Mouse (Mus musculus): ENCODE results near the gene Naaladl2. TPM values are rescaled to one million over a fixed set of nuclear protein-coding genes. Genes with fewer than 3 reads are reported as not detected.

The Naaladl2 gene
- polyA plus RNA-seq, 1 experiment from 2014 or later: 3.3 TPM

DNA sequence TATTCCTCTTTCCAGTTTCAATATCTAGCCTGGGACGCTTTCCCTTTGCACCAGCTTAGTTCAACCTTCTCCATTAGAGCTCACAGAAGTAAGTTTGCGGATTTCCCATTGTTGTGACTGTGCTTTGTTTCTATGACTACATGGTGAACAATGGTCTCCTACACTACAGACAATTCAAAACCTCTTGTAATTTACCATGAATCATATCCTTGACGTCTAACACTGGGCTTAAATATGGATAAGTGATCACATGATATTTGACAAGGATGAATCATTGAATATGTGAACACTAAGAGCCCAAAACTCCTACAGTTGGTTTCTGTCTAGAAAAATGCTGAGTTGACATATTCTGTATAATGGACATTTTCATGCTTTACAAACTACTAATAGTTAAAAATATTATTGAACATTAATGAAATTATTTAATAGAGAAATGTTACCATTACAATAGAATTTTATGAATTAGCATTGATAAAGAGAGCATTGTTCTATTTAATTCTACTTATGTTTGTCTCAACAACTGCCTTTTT, 539.2 kb downstream of the Naaladl2 start:
- no peak overlapping the region for H3K9ac ChIP-seq (ENCODE audit: low read depth, low read length)

DNA sequence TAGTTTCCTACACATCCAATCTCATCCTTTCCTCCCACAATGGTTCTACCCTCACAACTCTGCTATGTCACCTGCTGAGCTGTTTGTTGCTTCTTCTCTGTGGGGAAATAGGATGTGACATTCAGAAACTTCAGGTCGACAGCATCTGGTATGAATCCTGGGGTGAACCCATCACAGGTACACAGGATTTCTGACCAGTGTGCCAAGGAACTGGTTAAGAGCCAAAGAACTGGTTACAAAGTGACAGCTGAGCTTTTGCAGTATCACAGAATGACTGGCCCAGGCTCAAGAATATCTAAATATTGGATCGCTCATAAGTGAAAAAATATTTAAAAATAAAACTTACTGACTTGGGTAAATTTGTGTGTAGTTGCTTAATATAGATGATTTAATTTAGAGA, 548.6 kb downstream of the Naaladl2 start:
- no peak overlapping the region for H3K27ac ChIP-seq (replicated peaks; ENCODE audit: low read depth, low read length)
- H3K4me1 ChIP-seq (ENCODE audit: control insufficient read depth, insufficient read depth, low read length): no peaks in the 10 kb centered on the region
- WGBS: 61% methylated on average over 2 of the region's 2 CpGs
- no peak for ATAC-seq (ENCODE audit: low read depth)
- H3K4me3 ChIP-seq (ENCODE audit: low read depth, low read length): no peak overlapping the region
- DNase-seq (ENCODE audit: low spot score): no peak
- H3K9me3 ChIP-seq (ENCODE audit: control insufficient read depth, low read length): no peaks in the 10 kb centered on the region
- H3K4me2 ChIP-seq (ENCODE audit: low read depth, low read length): no peak overlapping the region
- H3K36me3 ChIP-seq (ENCODE audit: control insufficient read depth, insufficient read depth, low read length): no peaks in the 10 kb centered on the region
- H3K27me3 ChIP-seq (replicated peaks; ENCODE audit: control insufficient read depth, insufficient read depth, low read length): no peaks in the 10 kb centered on the region
- H3K9ac ChIP-seq (ENCODE audit: low read depth, low read length): no peak overlapping the region

More for the DNA sequence above, 539.2 kb downstream of the Naaladl2 start:
- Histone ChIP-seq H3K4me3 (ENCODE audit: low read depth, low read length) (no peak overlapping the region), H3K36me3 (ENCODE audit: control insufficient read depth, insufficient read depth, low read length) (no peaks in the 10 kb centered on the region), H3K27me3 (replicated peaks; ENCODE audit: control insufficient read depth, insufficient read depth, low read length) (no peaks in the 10 kb centered on the region), H3K4me2 (ENCODE audit: low read depth, low read length) (no peak overlapping the region), H3K27ac (replicated peaks; ENCODE audit: low read depth, low read length) (no peak overlapping the region), H3K9me3 (ENCODE audit: control insufficient read depth, low read length) (no peaks in the 10 kb centered on the region), H3K4me1 (ENCODE audit: control insufficient read depth, insufficient read depth, low read length) (no peaks in the 10 kb centered on the region)
- DNase-seq (ENCODE audit: low spot score) (no peak), ATAC-seq (ENCODE audit: low read depth) (no peak)
- 76% methylated on average over 3 of the region's 3 CpGs for WGBS

DNA sequence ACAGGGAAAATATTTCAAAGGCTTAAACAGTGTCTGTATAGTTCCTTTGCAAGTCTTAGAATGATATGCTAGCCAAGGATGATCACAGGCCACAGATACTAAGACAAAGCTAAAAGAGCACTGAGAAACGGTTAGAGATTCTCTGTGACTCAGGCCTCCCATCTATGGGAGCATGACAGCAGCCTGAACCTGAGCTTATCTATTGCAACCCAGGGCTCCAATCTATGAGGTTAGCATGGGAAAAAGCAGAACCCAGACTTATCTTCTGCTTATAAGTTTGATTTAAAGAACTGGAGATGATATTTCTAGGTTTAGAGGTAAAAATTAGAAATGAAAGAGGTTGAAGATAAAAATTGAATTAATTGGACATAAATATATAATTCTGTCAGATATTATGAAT, 587.4 kb downstream of the Naaladl2 start:
- Histone ChIP-seq H3K4me3 (ENCODE audit: low read depth, low read length) (no peak overlapping the region), H3K36me3 (ENCODE audit: control insufficient read depth, insufficient read depth, low read length) (no peaks in the 10 kb centered on the region), H3K27ac (replicated peaks; ENCODE audit: low read depth, low read length) (no peak overlapping the region), H3K9ac (ENCODE audit: low read depth, low read length) (no peak overlapping the region), H3K4me2 (ENCODE audit: low read depth, low read length) (no peak overlapping the region), H3K9me3 (ENCODE audit: control insufficient read depth, low read length) (no peaks in the 10 kb centered on the region), H3K27me3 (replicated peaks; ENCODE audit: control insufficient read depth, insufficient read depth, low read length) (no peaks in the 10 kb centered on the region), H3K4me1 (ENCODE audit: control insufficient read depth, insufficient read depth, low read length) (no peaks in the 10 kb centered on the region)
- WGBS: 77% methylated on average over 1 of the region's 1 CpGs
- DNase-seq (ENCODE audit: low spot score) (no peak), ATAC-seq (ENCODE audit: low read depth) (no peak)

DNA sequence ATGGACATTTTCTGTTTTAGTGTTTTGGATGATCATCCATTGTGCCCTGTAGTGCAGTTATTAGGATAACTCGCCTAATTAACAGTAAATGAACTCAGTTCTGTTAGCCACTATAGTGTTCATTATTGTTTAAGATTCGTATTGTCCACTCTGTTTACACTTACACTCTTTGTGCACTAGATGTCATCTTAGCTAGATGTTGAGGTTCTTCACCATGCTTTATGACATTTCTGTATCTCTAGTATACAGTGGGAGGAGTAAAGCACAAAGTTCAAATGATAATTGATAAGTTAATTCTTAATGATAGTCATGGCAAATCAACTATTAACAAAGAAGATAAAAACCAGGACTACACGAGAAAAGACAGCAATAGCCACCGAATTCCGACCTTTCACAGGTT, 590.4 kb downstream of the Naaladl2 start:
- H3K27ac ChIP-seq (replicated peaks; ENCODE audit: low read depth, low read length): no peak overlapping the region
- WGBS: 79% methylated on average over 5 of the region's 5 CpGs
- no peak overlapping the region for H3K9ac ChIP-seq (ENCODE audit: low read depth, low read length)
- H3K36me3 ChIP-seq (ENCODE audit: control insufficient read depth, insufficient read depth, low read length): no peaks in the 10 kb centered on the region
- no peaks in the 10 kb centered on the region for H3K27me3 ChIP-seq (replicated peaks; ENCODE audit: control insufficient read depth, insufficient read depth, low read length)
- ATAC-seq (ENCODE audit: low read depth) (no peak), DNase-seq (ENCODE audit: low spot score) (no peak)
- no peak overlapping the region for H3K4me2 ChIP-seq (ENCODE audit: low read depth, low read length)
- H3K4me3 ChIP-seq (ENCODE audit: low read depth, low read length): no peak overlapping the region
- H3K4me1 ChIP-seq (ENCODE audit: control insufficient read depth, insufficient read depth, low read length): no peaks in the 10 kb centered on the region
- no peaks in the 10 kb centered on the region for H3K9me3 ChIP-seq (ENCODE audit: control insufficient read depth, low read length)

DNA sequence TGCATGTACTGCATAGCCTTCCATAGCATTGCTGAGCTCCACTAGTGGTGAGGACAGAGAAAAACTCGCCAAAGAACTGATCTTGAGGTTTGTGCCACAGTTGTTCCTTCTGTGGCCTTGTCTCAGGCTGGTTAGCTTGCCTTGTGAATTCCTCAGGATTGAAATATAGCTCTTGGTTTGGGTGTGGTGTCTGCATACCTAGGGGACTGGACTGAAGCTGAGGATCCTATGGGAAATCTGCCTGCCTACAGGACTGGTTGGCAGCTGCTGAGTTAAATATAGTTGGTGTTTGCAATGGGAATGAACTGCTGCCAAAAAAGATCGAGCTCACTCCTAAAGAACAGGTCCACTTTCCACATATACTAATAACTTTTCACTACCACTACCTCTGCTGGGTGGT, 591.4 kb downstream of the Naaladl2 start:
- no peak for ATAC-seq (ENCODE audit: low read depth)
- no peak overlapping the region for H3K4me3 ChIP-seq (ENCODE audit: low read depth, low read length)
- no peak overlapping the region for H3K27ac ChIP-seq (replicated peaks; ENCODE audit: low read depth, low read length)
- H3K9me3 ChIP-seq (ENCODE audit: control insufficient read depth, low read length): no peaks in the 10 kb centered on the region
- H3K9ac ChIP-seq (ENCODE audit: low read depth, low read length): no peak overlapping the region
- no peaks in the 10 kb centered on the region for H3K27me3 ChIP-seq (replicated peaks; ENCODE audit: control insufficient read depth, insufficient read depth, low read length)
- H3K36me3 ChIP-seq (ENCODE audit: control insufficient read depth, insufficient read depth, low read length): no peaks in the 10 kb centered on the region
- 68% methylated on average over 2 of the region's 2 CpGs for WGBS
- H3K4me2 ChIP-seq (ENCODE audit: low read depth, low read length): no peak overlapping the region
- peak; percentile 24 for DNase-seq (ENCODE audit: low spot score)
- H3K4me1 ChIP-seq (ENCODE audit: control insufficient read depth, insufficient read depth, low read length): no peaks in the 10 kb centered on the region

DNA sequence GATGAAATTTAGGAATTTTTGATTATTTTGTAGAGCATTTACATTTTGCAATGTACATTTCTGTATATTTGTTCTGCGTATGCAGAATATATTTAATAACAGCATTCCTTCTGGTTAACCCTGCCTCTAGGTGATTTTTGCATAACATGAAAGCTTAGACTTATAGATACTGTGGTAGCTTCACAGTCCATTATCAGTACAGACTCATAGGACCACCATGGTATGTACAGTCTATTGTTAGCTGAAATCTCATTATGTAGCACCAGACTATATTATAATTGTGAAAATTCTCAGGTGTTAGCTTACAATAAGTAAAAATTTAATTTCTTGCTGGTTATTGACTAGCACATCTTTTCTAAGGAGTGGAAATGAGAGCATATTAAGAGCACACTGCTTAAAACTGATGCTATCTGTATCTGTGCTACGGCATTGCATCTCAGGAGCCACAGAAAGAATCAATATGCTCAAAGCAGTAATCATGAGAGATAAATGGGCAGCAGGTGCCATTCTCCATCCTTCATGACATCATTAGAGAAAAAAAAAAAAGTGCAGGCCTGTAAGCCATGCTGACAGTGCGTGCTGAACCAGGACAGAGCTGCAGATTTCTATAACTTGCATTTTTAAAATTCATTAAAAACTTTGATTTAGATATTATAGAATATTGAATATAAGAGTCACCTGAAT, 610.1 kb downstream of the Naaladl2 start:
- H3K27me3 ChIP-seq (replicated peaks; ENCODE audit: control insufficient read depth, insufficient read depth, low read length): no peaks in the 10 kb centered on the region
- H3K36me3 ChIP-seq (ENCODE audit: control insufficient read depth, insufficient read depth, low read length): no peaks in the 10 kb centered on the region
- H3K27ac ChIP-seq (replicated peaks; ENCODE audit: low read depth, low read length): no peak overlapping the region
- no peaks in the 10 kb centered on the region for H3K4me1 ChIP-seq (ENCODE audit: control insufficient read depth, insufficient read depth, low read length)
- H3K9me3 ChIP-seq (ENCODE audit: control insufficient read depth, low read length): no peaks in the 10 kb centered on the region
- H3K4me3 ChIP-seq (ENCODE audit: low read depth, low read length): no peak overlapping the region
- DNase-seq (ENCODE audit: low spot score) (no peak), ATAC-seq (ENCODE audit: low read depth) (no peak)
- H3K4me2 ChIP-seq (ENCODE audit: low read depth, low read length): no peak overlapping the region
- WGBS: 90% methylated on average over 3 of the region's 3 CpGs
- no peak overlapping the region for H3K9ac ChIP-seq (ENCODE audit: low read depth, low read length)

DNA sequence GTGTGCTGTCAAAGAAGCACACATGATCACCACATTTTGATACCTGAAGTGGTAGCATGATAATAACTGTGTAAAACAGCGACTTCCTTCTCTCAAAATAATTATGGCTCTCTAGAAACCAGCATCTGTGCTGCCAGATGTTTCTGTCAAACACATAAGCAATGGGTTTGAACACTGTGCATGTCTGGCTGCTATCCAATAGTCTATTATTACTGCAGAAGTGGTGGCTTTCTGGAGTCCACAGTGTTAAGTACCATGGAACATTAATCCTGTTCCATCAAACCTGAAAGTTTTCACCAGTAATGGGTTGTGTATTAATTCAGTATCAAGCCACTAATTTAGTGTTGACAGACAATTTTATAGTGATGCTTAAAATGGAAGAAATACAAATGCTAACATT, 629.1 kb downstream of the Naaladl2 start:
- WGBS: 30% methylated on average over 1 of the region's 1 CpGs
- H3K4me2 ChIP-seq (ENCODE audit: low read depth, low read length): no peak overlapping the region
- no peak overlapping the region for H3K9ac ChIP-seq (ENCODE audit: low read depth, low read length)
- H3K4me1 ChIP-seq (ENCODE audit: control insufficient read depth, insufficient read depth, low read length): no peaks in the 10 kb centered on the region
- no peaks in the 10 kb centered on the region for H3K27me3 ChIP-seq (replicated peaks; ENCODE audit: control insufficient read depth, insufficient read depth, low read length)
- H3K27ac ChIP-seq (replicated peaks; ENCODE audit: low read depth, low read length): no peak overlapping the region
- no peaks in the 10 kb centered on the region for H3K36me3 ChIP-seq (ENCODE audit: control insufficient read depth, insufficient read depth, low read length)
- ATAC-seq (ENCODE audit: low read depth) (no peak), DNase-seq (ENCODE audit: low spot score) (peak; percentile 45)
- H3K9me3 ChIP-seq (ENCODE audit: control insufficient read depth, low read length): no peaks in the 10 kb centered on the region
- H3K4me3 ChIP-seq (ENCODE audit: low read depth, low read length): no peak overlapping the region

DNA sequence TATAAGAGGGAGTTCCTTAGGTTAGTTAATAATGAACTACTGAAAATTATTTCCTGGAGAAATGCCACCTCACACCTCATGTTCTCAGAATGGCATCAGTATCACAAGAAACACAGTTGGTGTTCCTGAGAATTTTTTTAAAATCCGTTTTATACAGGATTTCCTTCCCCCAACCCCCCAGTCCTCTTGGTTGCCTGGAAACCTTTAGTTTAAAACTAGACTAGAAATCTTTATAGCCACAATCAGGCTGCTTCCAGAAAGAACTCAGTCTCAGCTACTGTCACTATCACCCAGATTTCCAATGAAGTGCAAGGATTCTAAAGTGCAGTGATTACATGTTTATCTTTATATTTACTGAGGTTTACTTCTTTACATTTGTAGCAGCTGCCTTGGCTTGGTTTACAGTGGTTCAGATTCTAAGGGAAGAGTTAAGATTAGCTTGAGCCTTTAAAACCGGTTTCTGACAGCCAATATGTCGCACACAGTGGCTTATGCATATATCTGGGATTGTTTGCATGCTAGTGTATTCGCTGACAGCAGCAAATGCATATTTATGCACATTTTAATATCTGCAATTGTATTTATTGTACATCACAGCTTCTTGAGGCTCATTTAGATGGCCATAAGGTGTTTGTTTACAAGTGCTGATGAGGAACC, 657.5 kb downstream of the Naaladl2 start:
- ATAC-seq (ENCODE audit: low read depth) (no peak), DNase-seq (ENCODE audit: low spot score) (no peak)
- H3K4me3 ChIP-seq (ENCODE audit: low read depth, low read length): no peak overlapping the region
- H3K4me2 ChIP-seq (ENCODE audit: low read depth, low read length): no peak overlapping the region
- no peaks in the 10 kb centered on the region for H3K9me3 ChIP-seq (ENCODE audit: control insufficient read depth, low read length)
- no peak overlapping the region for H3K27ac ChIP-seq (replicated peaks; ENCODE audit: low read depth, low read length)
- no peaks in the 10 kb centered on the region for H3K4me1 ChIP-seq (ENCODE audit: control insufficient read depth, insufficient read depth, low read length)
- no peaks in the 10 kb centered on the region for H3K36me3 ChIP-seq (ENCODE audit: control insufficient read depth, insufficient read depth, low read length)
- 65% methylated on average over 4 of the region's 4 CpGs for WGBS
- H3K9ac ChIP-seq (ENCODE audit: low read depth, low read length): no peak overlapping the region
- no peaks in the 10 kb centered on the region for H3K27me3 ChIP-seq (replicated peaks; ENCODE audit: control insufficient read depth, insufficient read depth, low read length)

DNA sequence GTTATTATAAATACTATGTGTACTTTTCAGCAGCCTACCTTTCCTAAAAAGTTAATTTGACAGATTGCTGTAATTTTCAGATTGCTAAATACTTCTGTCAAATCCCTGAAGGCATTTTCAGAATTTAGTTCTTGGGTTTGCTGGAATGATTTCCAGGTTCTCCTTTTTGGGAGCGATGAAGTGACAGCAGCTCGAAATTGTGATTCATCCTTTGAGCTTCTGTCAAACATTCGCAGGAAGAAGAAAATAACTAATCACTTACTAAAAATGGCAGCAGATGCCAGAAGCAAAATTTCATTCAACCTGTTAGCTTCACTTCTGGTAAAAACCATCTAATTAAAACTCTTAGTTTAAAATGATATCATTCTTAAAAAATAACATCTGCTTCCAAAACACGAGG, 680.1 kb downstream of the Naaladl2 start:
- H3K9ac ChIP-seq (ENCODE audit: low read depth, low read length): no peak overlapping the region
- DNase-seq (ENCODE audit: low spot score): no peak
- no peaks in the 10 kb centered on the region for H3K9me3 ChIP-seq (ENCODE audit: control insufficient read depth, low read length)
- no peaks in the 10 kb centered on the region for H3K36me3 ChIP-seq (ENCODE audit: control insufficient read depth, insufficient read depth, low read length)
- H3K4me3 ChIP-seq (ENCODE audit: low read depth, low read length): no peak overlapping the region
- no peak for ATAC-seq (ENCODE audit: low read depth)
- no peaks in the 10 kb centered on the region for H3K27me3 ChIP-seq (replicated peaks; ENCODE audit: control insufficient read depth, insufficient read depth, low read length)
- WGBS: 76% methylated on average over 4 of the region's 4 CpGs
- no peak overlapping the region for H3K4me2 ChIP-seq (ENCODE audit: low read depth, low read length)
- no peaks in the 10 kb centered on the region for H3K4me1 ChIP-seq (ENCODE audit: control insufficient read depth, insufficient read depth, low read length)
- no peak overlapping the region for H3K27ac ChIP-seq (replicated peaks; ENCODE audit: low read depth, low read length)

Data from embryonic facial prominence, embryonic 14.5 days (tissue).